Mouse (Mus musculus): Measurements from ENCODE around the gene Slc15a3.

DNA sequence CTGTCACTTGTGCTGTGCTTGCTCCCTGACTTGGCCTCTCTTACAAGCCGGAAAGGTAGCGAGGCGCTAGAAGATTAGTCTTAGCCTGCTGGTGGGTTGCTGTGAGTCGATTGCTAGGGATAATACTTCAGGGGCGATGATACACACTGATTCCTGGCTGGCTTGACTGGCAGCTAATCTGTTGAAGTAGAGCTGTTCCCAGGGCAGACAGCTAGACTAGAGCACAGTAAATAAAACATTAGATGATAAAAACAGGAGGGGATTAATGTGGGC is 66.1 kb downstream of the Slc15a3 start:
- TF ChIP-seq GATA1 (IDR thresholded peaks at IDR 0.05; ENCODE audit: borderline replicate concordance, low read length), result no peak
- TF ChIP-seq CTCF (IDR thresholded peaks at IDR 0.05; ENCODE audit: low read depth, low read length), result no peak
- TF ChIP-seq TAL1 (conservative IDR thresholded peaks at IDR 0.05; ENCODE audit: low read depth, low read length), result no peak
- TF ChIP-seq GATA2 (IDR thresholded peaks at IDR 0.05; ENCODE audit: borderline replicate concordance, low read depth, low read length), result no peak
- TF ChIP-seq POLR2AphosphoS5 (IDR thresholded peaks at IDR 0.05; ENCODE audit: insufficient replicate concordance, low read depth, low read length), result no peak

All from G1E (cell line).